Mouse (Mus musculus) myocyte (in vitro differentiated cells): ENCODE data around the gene Aco2.

Source experiments
- POLR2A ChIP-seq: IDR thresholded peaks from one replicate; pipeline ENCODE4 v1.6.1; 2011; ENCODE audit warnings: low read depth, mild to moderate bottlenecking, control low read depth, moderate library complexity; ENCODE audit not compliant: insufficient read length
- TCF3 ChIP-seq: IDR thresholded peaks from one replicate; pipeline ENCODE4 v1.6.1; 2011; ENCODE audit warnings: low read depth, control low read depth; ENCODE audit not compliant: insufficient read length

- TF ChIP-seq POLR2A (no peak), TCF3 (no peak)
Observed at GRCm38 (mm10) chr15:81896407-81896806, 24.3 kb downstream of the Aco2 start.
